Mouse (Mus musculus): ENCODE results near the gene Azgp1. TPM values are rescaled to one million over a fixed set of nuclear protein-coding genes. Genes with fewer than 3 reads are reported as not detected.

Gene Azgp1
- polyA plus RNA-seq, 1 experiment from 2014 or later: not detected

- Histone ChIP-seq H3K9ac (ENCODE audit: low read length) (no peak within 1 kb of the TSS), H3K9me3 (ENCODE audit: control insufficient read depth, low read length) (no peaks in the 10 kb centered on the region), H3K27ac (ENCODE audit: low read depth, low read length) (no peak within 1 kb of the TSS), H3K4me3 (ENCODE audit: low read depth, low read length) (no peak within 1 kb of the TSS), H3K4me1 (replicated peaks; ENCODE audit: control insufficient read depth, insufficient read depth, low read length) (no peaks in the 10 kb centered on the region), H3K27me3 (ENCODE audit: control insufficient read depth, insufficient read depth, low read length) (no peaks in the 10 kb centered on the region), H3K36me3 (ENCODE audit: control insufficient read depth, insufficient read depth, low read length) (no peaks in the 10 kb centered on the region), H3K4me2 (ENCODE audit: low read depth, low read length, severe bottlenecking) (no peak within 1 kb of the TSS)
- DNase-seq (ENCODE audit: low spot score) (no peak), ATAC-seq (replicated peaks; ENCODE audit: low FRiP score) (no peak)
- 53% methylated on average over 8 of the region's 8 CpGs for WGBS
Observed at GRCm38 (mm10) chr5:137962945-137963344, 18.4 kb upstream of the Azgp1 start, which contains the start of gene Gjc3. TSS of gene Gjc3 (minus strand) at chr5:137963098.

- Histone ChIP-seq H3K9me3 (ENCODE audit: control insufficient read depth, low read length) (no peaks in the 10 kb centered on the region), H3K4me2 (ENCODE audit: low read depth, low read length, severe bottlenecking) (no peak overlapping the region), H3K36me3 (ENCODE audit: control insufficient read depth, insufficient read depth, low read length) (no peaks in the 10 kb centered on the region), H3K4me3 (ENCODE audit: low read depth, low read length) (no peak overlapping the region), H3K9ac (ENCODE audit: low read length) (no peak overlapping the region), H3K27ac (ENCODE audit: low read depth, low read length) (no peak overlapping the region), H3K4me1 (replicated peaks; ENCODE audit: control insufficient read depth, insufficient read depth, low read length) (no peaks in the 10 kb centered on the region), H3K27me3 (ENCODE audit: control insufficient read depth, insufficient read depth, low read length) (no peaks in the 10 kb centered on the region)
- ATAC-seq (replicated peaks; ENCODE audit: low FRiP score): no peak
- DNase-seq (ENCODE audit: low spot score): no peak
Observed at GRCm38 (mm10) chr5:137966492-137966891, 14.8 kb upstream of the Azgp1 start.

- Histone ChIP-seq H3K4me3 (ENCODE audit: low read depth, low read length) (no peak overlapping the region), H3K4me2 (ENCODE audit: low read depth, low read length, severe bottlenecking) (no peak overlapping the region), H3K36me3 (ENCODE audit: control insufficient read depth, insufficient read depth, low read length) (no peaks in the 10 kb centered on the region), H3K9ac (ENCODE audit: low read length) (no peak overlapping the region), H3K9me3 (ENCODE audit: control insufficient read depth, low read length) (no peaks in the 10 kb centered on the region), H3K27me3 (ENCODE audit: control insufficient read depth, insufficient read depth, low read length) (no peaks in the 10 kb centered on the region), H3K27ac (ENCODE audit: low read depth, low read length) (no peak overlapping the region), H3K4me1 (replicated peaks; ENCODE audit: control insufficient read depth, insufficient read depth, low read length) (no peaks in the 10 kb centered on the region)
- no peak for ATAC-seq (replicated peaks; ENCODE audit: low FRiP score)
- 69% methylated on average over 2 of the region's 2 CpGs for WGBS
- no peak for DNase-seq (ENCODE audit: low spot score)
Observed at GRCm38 (mm10) chr5:137973161-137973560, 8.2 kb upstream of the Azgp1 start.

- ATAC-seq (replicated peaks; ENCODE audit: low FRiP score): no peak
- no peaks in the 10 kb centered on the region for H3K4me1 ChIP-seq (replicated peaks; ENCODE audit: control insufficient read depth, insufficient read depth, low read length)
- H3K27me3 ChIP-seq (ENCODE audit: control insufficient read depth, insufficient read depth, low read length): no peaks in the 10 kb centered on the region
- no peak for DNase-seq (ENCODE audit: low spot score)
- no peak overlapping the region for H3K27ac ChIP-seq (ENCODE audit: low read depth, low read length)
- H3K36me3 ChIP-seq (ENCODE audit: control insufficient read depth, insufficient read depth, low read length): no peaks in the 10 kb centered on the region
- no peak overlapping the region for H3K4me2 ChIP-seq (ENCODE audit: low read depth, low read length, severe bottlenecking)
- no peak overlapping the region for H3K4me3 ChIP-seq (ENCODE audit: low read depth, low read length)
- no peak overlapping the region for H3K9ac ChIP-seq (ENCODE audit: low read length)
- 65% methylated on average over 3 of the region's 3 CpGs for WGBS
- no peaks in the 10 kb centered on the region for H3K9me3 ChIP-seq (ENCODE audit: control insufficient read depth, low read length)
Observed at GRCm38 (mm10) chr5:137973738-137974137, 7.6 kb upstream of the Azgp1 start.

GRCm38 (mm10) chr5:137974724-137975123, 6.6 kb upstream of the Azgp1 start:
- Histone ChIP-seq H3K27ac (ENCODE audit: low read depth, low read length) (no peak overlapping the region), H3K4me3 (ENCODE audit: low read depth, low read length) (no peak overlapping the region), H3K27me3 (ENCODE audit: control insufficient read depth, insufficient read depth, low read length) (no peaks in the 10 kb centered on the region), H3K9ac (ENCODE audit: low read length) (no peak overlapping the region), H3K4me1 (replicated peaks; ENCODE audit: control insufficient read depth, insufficient read depth, low read length) (no peaks in the 10 kb centered on the region), H3K4me2 (ENCODE audit: low read depth, low read length, severe bottlenecking) (no peak overlapping the region), H3K36me3 (ENCODE audit: control insufficient read depth, insufficient read depth, low read length) (no peaks in the 10 kb centered on the region), H3K9me3 (ENCODE audit: control insufficient read depth, low read length) (no peaks in the 10 kb centered on the region)
- ATAC-seq (replicated peaks; ENCODE audit: low FRiP score) (no peak), DNase-seq (ENCODE audit: low spot score) (no peak)
- WGBS: 67% methylated on average over 3 of the region's 3 CpGs

GRCm38 (mm10) chr5:137975434-137975833, 5.9 kb upstream of the Azgp1 start:
- 78% methylated on average over 1 of the region's 1 CpGs for WGBS
- no peaks in the 10 kb centered on the region for H3K9me3 ChIP-seq (ENCODE audit: control insufficient read depth, low read length)
- no peak overlapping the region for H3K27ac ChIP-seq (ENCODE audit: low read depth, low read length)
- H3K4me3 ChIP-seq (ENCODE audit: low read depth, low read length): no peak overlapping the region
- no peak overlapping the region for H3K9ac ChIP-seq (ENCODE audit: low read length)
- H3K27me3 ChIP-seq (ENCODE audit: control insufficient read depth, insufficient read depth, low read length): no peaks in the 10 kb centered on the region
- DNase-seq (ENCODE audit: low spot score): no peak
- no peak overlapping the region for H3K4me2 ChIP-seq (ENCODE audit: low read depth, low read length, severe bottlenecking)
- no peaks in the 10 kb centered on the region for H3K36me3 ChIP-seq (ENCODE audit: control insufficient read depth, insufficient read depth, low read length)
- H3K4me1 ChIP-seq (replicated peaks; ENCODE audit: control insufficient read depth, insufficient read depth, low read length): no peaks in the 10 kb centered on the region
- ATAC-seq (replicated peaks; ENCODE audit: low FRiP score): no peak

- DNase-seq (ENCODE audit: low spot score): no peak
- Histone ChIP-seq H3K27me3 (ENCODE audit: control insufficient read depth, insufficient read depth, low read length) (no peaks in the 10 kb centered on the region), H3K4me2 (ENCODE audit: low read depth, low read length, severe bottlenecking) (no peak overlapping the region), H3K4me3 (ENCODE audit: low read depth, low read length) (no peak overlapping the region), H3K27ac (ENCODE audit: low read depth, low read length) (no peak overlapping the region), H3K36me3 (ENCODE audit: control insufficient read depth, insufficient read depth, low read length) (no peaks in the 10 kb centered on the region), H3K4me1 (replicated peaks; ENCODE audit: control insufficient read depth, insufficient read depth, low read length) (no peaks in the 10 kb centered on the region), H3K9ac (ENCODE audit: low read length) (no peak overlapping the region), H3K9me3 (ENCODE audit: control insufficient read depth, low read length) (no peaks in the 10 kb centered on the region)
- 34% methylated on average over 1 of the region's 1 CpGs for WGBS
- no peak for ATAC-seq (replicated peaks; ENCODE audit: low FRiP score)
Observed at GRCm38 (mm10) chr5:137977291-137977690, 4.0 kb upstream of the Azgp1 start.

- Histone ChIP-seq H3K4me2 (ENCODE audit: low read depth, low read length, severe bottlenecking) (no peak overlapping the region), H3K4me1 (replicated peaks; ENCODE audit: control insufficient read depth, insufficient read depth, low read length) (no peaks in the 10 kb centered on the region), H3K9ac (ENCODE audit: low read length) (no peak overlapping the region), H3K27ac (ENCODE audit: low read depth, low read length) (no peak overlapping the region), H3K4me3 (ENCODE audit: low read depth, low read length) (no peak overlapping the region), H3K36me3 (ENCODE audit: control insufficient read depth, insufficient read depth, low read length) (no peaks in the 10 kb centered on the region), H3K9me3 (ENCODE audit: control insufficient read depth, low read length) (no peaks in the 10 kb centered on the region), H3K27me3 (ENCODE audit: control insufficient read depth, insufficient read depth, low read length) (no peaks in the 10 kb centered on the region)
- 77% methylated on average over 2 of the region's 2 CpGs for WGBS
- DNase-seq (ENCODE audit: low spot score) (no peak), ATAC-seq (replicated peaks; ENCODE audit: low FRiP score) (no peak)
Observed at GRCm38 (mm10) chr5:137979081-137979480, 2.2 kb upstream of the Azgp1 start.

- H3K9ac ChIP-seq (ENCODE audit: low read length): no peak overlapping the region
- 83% methylated on average over 1 of the region's 1 CpGs for WGBS
- no peak overlapping the region for H3K4me3 ChIP-seq (ENCODE audit: low read depth, low read length)
- no peaks in the 10 kb centered on the region for H3K36me3 ChIP-seq (ENCODE audit: control insufficient read depth, insufficient read depth, low read length)
- no peaks in the 10 kb centered on the region for H3K4me1 ChIP-seq (replicated peaks; ENCODE audit: control insufficient read depth, insufficient read depth, low read length)
- no peak overlapping the region for H3K4me2 ChIP-seq (ENCODE audit: low read depth, low read length, severe bottlenecking)
- H3K9me3 ChIP-seq (ENCODE audit: control insufficient read depth, low read length): no peaks in the 10 kb centered on the region
- DNase-seq (ENCODE audit: low spot score) (no peak), ATAC-seq (replicated peaks; ENCODE audit: low FRiP score) (no peak)
- no peaks in the 10 kb centered on the region for H3K27me3 ChIP-seq (ENCODE audit: control insufficient read depth, insufficient read depth, low read length)
- H3K27ac ChIP-seq (ENCODE audit: low read depth, low read length): no peak overlapping the region
Observed at GRCm38 (mm10) chr5:137986351-137986750, 5.0 kb downstream of the Azgp1 start.
